Mouse (Mus musculus) hindbrain, postnatal 0 days (tissue): ENCODE data around the gene Slc24a3. TPM values are rescaled to one million over a fixed set of nuclear protein-coding genes. Genes with fewer than 3 reads are reported as not detected.

Experiments used
- ATAC-seq: fragments of 200-750 bp; cut with Nextera tagmentation; 2 replicates; pipeline ENCODE4 v1.8.0; 2017; ENCODE audit warnings: mild to moderate bottlenecking, moderate TSS enrichment, moderate library complexity
- DNase-seq: peaks from one replicate; pipeline ENCODE4 v3.0.0-alpha.2; 2015; ENCODE audit warnings: low spot score
- H3K27ac ChIP-seq: fragments of 300-500 bp; sonication (generic); 2 replicates; pipeline ENCODE4 v1.5.1; 2014; ENCODE audit warnings: mild to moderate bottlenecking
- H3K27me3 ChIP-seq: fragments of 300-500 bp; sonication (generic); 2 replicates; pipeline ENCODE4 v1.6.1; 2014; ENCODE audit warnings: low read length, mixed read lengths; ENCODE audit not compliant: insufficient read depth
- H3K36me3 ChIP-seq: fragments of 300-500 bp; sonication (generic); 2 replicates; pipeline ENCODE4 v1.6.1; 2014; ENCODE audit warnings: low read length, mixed read lengths; ENCODE audit not compliant: insufficient read depth
- H3K4me1 ChIP-seq: fragments of 300-500 bp; sonication (generic); 2 replicates; pipeline ENCODE4 v1.6.1; 2014; ENCODE audit warnings: antibody characterized with exemption, low read length, mixed read lengths; ENCODE audit not compliant: insufficient read depth
- H3K4me2 ChIP-seq: fragments of 300-500 bp; sonication (generic); 2 replicates; pipeline ENCODE4 v1.6.1; 2014; ENCODE audit warnings: low read depth, mild to moderate bottlenecking, low read length, moderate library complexity, mixed read lengths
- H3K4me3 ChIP-seq: fragments of 300-500 bp; sonication (generic); 2 replicates; pipeline ENCODE4 v1.5.1; 2014; ENCODE audit warnings: low read length
- H3K9ac ChIP-seq: fragments of 300-500 bp; sonication (generic); replicated peaks from 2 replicates; pipeline ENCODE4 v1.6.1; 2014; ENCODE audit warnings: mild to moderate bottlenecking, low read length, moderate library complexity, mixed read lengths
- H3K9me3 ChIP-seq: fragments of 300-500 bp; sonication (generic); 2 replicates; pipeline ENCODE4 v1.6.1; 2016; ENCODE audit warnings: low read length, mixed read lengths
- CTCF ChIP-seq: IDR thresholded peaks from 2 replicates; pipeline ENCODE4 v1.5.1; 2016; ENCODE audit warnings: antibody characterized with exemption, control low read depth, low read depth
- WGBS: fragments of 180-500 bp; shearing (Covaris S2); extraction: QIAGEN DNeasy Blood & Tissue Kit; methylation state at CpG from one replicate; pipeline ENCODE4 v1.1.7; 2014; 5-methylcytosine and 5-hydroxymethylcytosine counted together
- polyA plus RNA-seq: library from polyadenylated mRNA; unstranded; fragments of >200 nt; fragmentation: Nextera tagmentation; extraction: Ambion mirVana; gene quantifications from 2 replicates; pipeline ENCODE4 v1.2.1, GENCODE M21; 2015
- total RNA-seq: library from RNA; depleted of rRNA; stranded (reverse); fragments of >200 nt; gene quantifications from 2 replicates; pipeline ENCODE4 v1.2.3, GENCODE M21; 2014

Slc24a3 gene
- total and polyA plus RNA-seq, 2 experiments from 2014 or later: 28.5 to 63.3 TPM

GRCm38 (mm10) chr2:145439755-145440154 is 272.2 kb downstream of the Slc24a3 start:
- no peak overlapping the region for H3K9ac ChIP-seq
- H3K4me1 ChIP-seq: no peaks in the 10 kb centered on the region; the same call in 1 of the 2 replicates
- H3K27ac ChIP-seq: no peak overlapping the region
- no peak overlapping the region for H3K4me2 ChIP-seq
- DNase-seq (no peak), ATAC-seq (no peak)
- 88% methylated on average over 1 of the region's 1 CpGs for WGBS
- no peak for TF ChIP-seq CTCF
- no peaks in the 10 kb centered on the region for H3K9me3 ChIP-seq
- no peaks in the 10 kb centered on the region for H3K36me3 ChIP-seq
- no peak overlapping the region for H3K4me3 ChIP-seq
- no peaks in the 10 kb centered on the region for H3K27me3 ChIP-seq

- H3K4me1 ChIP-seq: no peaks in the 10 kb centered on the region
- peak; percentile 52 for TF ChIP-seq CTCF
- no peak for ATAC-seq
- H3K27me3 ChIP-seq: no peaks in the 10 kb centered on the region
- H3K9ac ChIP-seq: no peak overlapping the region
- WGBS: 53% methylated on average over 8 of the region's 8 CpGs
- H3K4me3 ChIP-seq: no peak overlapping the region
- peak; percentile 20 for DNase-seq
- H3K9me3 ChIP-seq: no peaks in the 10 kb centered on the region
- no peak overlapping the region for H3K27ac ChIP-seq
- H3K4me2 ChIP-seq: no peak overlapping the region
- H3K36me3 ChIP-seq: no peaks in the 10 kb centered on the region
Observed at GRCm38 (mm10) chr2:145457106-145457747, 289.7 kb downstream of the Slc24a3 start.

GRCm38 (mm10) chr2:145460854-145461423 is 293.4 kb downstream of the Slc24a3 start:
- no peak overlapping the region for H3K4me3 ChIP-seq
- no peaks in the 10 kb centered on the region for H3K36me3 ChIP-seq
- no peaks in the 10 kb centered on the region for H3K27me3 ChIP-seq
- no peak overlapping the region for H3K27ac ChIP-seq
- peak; percentile 49 for DNase-seq
- no peaks in the 10 kb centered on the region for H3K4me1 ChIP-seq
- 30% methylated on average over 3 of the region's 3 CpGs for WGBS
- H3K4me2 ChIP-seq: no peak overlapping the region
- H3K9me3 ChIP-seq: no peaks in the 10 kb centered on the region
- no peak for TF ChIP-seq CTCF
- H3K9ac ChIP-seq: no peak overlapping the region
- ATAC-seq: 0 out of 2 replicates have a peak, but pooled peaks have one; percentile 38

GRCm38 (mm10) chr2:145462253-145462652 is 294.7 kb downstream of the Slc24a3 start:
- no peak overlapping the region for H3K9ac ChIP-seq
- no peaks in the 10 kb centered on the region for H3K9me3 ChIP-seq
- DNase-seq: no peak
- H3K4me2 ChIP-seq: no peak overlapping the region
- no peaks in the 10 kb centered on the region for H3K36me3 ChIP-seq
- no peak overlapping the region for H3K27ac ChIP-seq
- TF ChIP-seq CTCF: no peak
- H3K4me3 ChIP-seq: no peak overlapping the region
- 89% methylated on average over 2 of the region's 2 CpGs for WGBS
- H3K27me3 ChIP-seq: no peaks in the 10 kb centered on the region
- ATAC-seq: no peak
- no peaks in the 10 kb centered on the region for H3K4me1 ChIP-seq

- H3K27ac ChIP-seq: no peak overlapping the region
- TF ChIP-seq CTCF: no peak
- no peak for DNase-seq
- H3K9me3 ChIP-seq: no peaks in the 10 kb centered on the region
- no peak overlapping the region for H3K4me2 ChIP-seq
- H3K27me3 ChIP-seq: no peaks in the 10 kb centered on the region
- ATAC-seq: no peak
- no peaks in the 10 kb centered on the region for H3K4me1 ChIP-seq
- 90% methylated on average over 5 of the region's 5 CpGs for WGBS
- H3K4me3 ChIP-seq: no peak overlapping the region
- no peak overlapping the region for H3K9ac ChIP-seq
- no peaks in the 10 kb centered on the region for H3K36me3 ChIP-seq
Observed at GRCm38 (mm10) chr2:145468701-145469325, 301.3 kb downstream of the Slc24a3 start.

GRCm38 (mm10) chr2:145477484-145477883 is 309.9 kb downstream of the Slc24a3 start:
- Histone ChIP-seq H3K9me3 (no peaks in the 10 kb centered on the region), H3K4me3 (no peak overlapping the region), H3K27ac (no peak overlapping the region), H3K4me1 (no peaks in the 10 kb centered on the region), H3K36me3 (no peaks in the 10 kb centered on the region), H3K27me3 (no peaks in the 10 kb centered on the region), H3K9ac (no peak overlapping the region), H3K4me2 (no peak overlapping the region)
- ATAC-seq (no peak), DNase-seq (no peak)
- TF ChIP-seq CTCF: no peak
- 53% methylated on average over 2 of the region's 2 CpGs for WGBS

GRCm38 (mm10) chr2:145479676-145480075 is 312.1 kb downstream of the Slc24a3 start:
- Histone ChIP-seq H3K9ac (no peak overlapping the region), H3K4me1 (no peaks in the 10 kb centered on the region), H3K27ac (no peak overlapping the region), H3K27me3 (no peaks in the 10 kb centered on the region), H3K4me2 (no peak overlapping the region), H3K9me3 (no peaks in the 10 kb centered on the region), H3K36me3 (no peaks in the 10 kb centered on the region), H3K4me3 (no peak overlapping the region)
- TF ChIP-seq CTCF: no peak
- ATAC-seq (no peak), DNase-seq (peak; percentile 4)
- WGBS: 61% methylated on average over 2 of the region's 2 CpGs
